Mouse (Mus musculus): ENCODE results near the gene Ccl22. TPM values are rescaled to one million over a fixed set of nuclear protein-coding genes. Genes with fewer than 3 reads are reported as not detected.
A peak's percentile ranks its signal among the peaks of the same experiment; 100 is the strongest.

The Ccl22 gene
- polyA plus RNA-seq, 1 experiment = 7.7 TPM

DNA sequence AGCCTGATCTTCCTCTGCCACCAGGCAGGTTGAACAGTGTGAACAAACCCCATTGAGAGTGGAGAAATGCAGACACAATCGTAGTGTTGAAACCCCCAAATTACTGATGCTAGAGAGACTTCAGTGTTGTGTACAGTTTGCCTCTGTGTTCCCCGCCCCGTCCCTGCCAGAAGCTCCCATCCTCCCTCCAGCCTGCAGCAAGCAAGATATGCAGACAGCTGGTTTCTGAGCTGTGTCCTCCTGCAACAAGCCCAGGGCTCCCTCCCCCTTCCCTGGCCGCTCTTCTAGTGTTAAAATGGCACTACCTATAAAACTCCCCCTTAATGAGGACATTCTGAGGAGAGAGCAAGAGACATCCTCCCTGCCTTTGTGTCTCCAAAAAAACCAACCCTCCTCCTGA lies 16.1 kb upstream of the Ccl22 start:
- 60% methylated on average over 4 of the region's 4 CpGs for WGBS
- DNase-seq (ENCODE audit: low read depth, low spot score) = no peak

DNA sequence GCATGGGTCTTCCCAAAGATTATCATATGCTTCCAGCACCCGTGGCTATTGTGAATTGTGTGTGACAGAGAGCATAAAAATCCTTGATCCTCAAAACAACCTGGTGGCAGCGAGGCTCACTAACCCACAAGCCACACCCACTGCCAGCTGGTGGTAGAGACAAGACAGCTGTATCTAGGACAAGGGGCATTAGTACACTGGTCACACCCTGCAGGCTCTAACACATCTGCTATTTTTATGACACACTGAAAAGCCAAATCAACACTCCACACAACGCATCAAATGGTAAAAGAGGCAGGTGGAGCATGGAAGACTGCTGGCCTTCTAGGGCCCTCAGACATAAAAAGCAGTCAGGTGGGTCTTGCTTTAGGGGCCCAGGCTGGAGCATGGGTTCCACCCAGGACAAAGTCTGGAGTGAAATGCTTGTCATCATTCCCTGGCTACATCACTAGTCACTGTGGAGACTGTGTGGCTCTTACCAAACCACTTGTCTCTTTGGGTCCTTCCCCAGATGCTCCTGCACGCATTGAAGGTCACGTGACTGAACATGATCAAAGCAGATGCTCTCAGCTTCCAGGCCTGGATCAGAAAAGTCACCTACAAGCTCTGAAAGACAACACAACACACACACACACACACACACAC lies 11.4 kb upstream of the Ccl22 start:
- WGBS = 34% methylated on average over 5 of the region's 5 CpGs
- peak; percentile 40 for DNase-seq (ENCODE audit: low read depth, low spot score)

DNA sequence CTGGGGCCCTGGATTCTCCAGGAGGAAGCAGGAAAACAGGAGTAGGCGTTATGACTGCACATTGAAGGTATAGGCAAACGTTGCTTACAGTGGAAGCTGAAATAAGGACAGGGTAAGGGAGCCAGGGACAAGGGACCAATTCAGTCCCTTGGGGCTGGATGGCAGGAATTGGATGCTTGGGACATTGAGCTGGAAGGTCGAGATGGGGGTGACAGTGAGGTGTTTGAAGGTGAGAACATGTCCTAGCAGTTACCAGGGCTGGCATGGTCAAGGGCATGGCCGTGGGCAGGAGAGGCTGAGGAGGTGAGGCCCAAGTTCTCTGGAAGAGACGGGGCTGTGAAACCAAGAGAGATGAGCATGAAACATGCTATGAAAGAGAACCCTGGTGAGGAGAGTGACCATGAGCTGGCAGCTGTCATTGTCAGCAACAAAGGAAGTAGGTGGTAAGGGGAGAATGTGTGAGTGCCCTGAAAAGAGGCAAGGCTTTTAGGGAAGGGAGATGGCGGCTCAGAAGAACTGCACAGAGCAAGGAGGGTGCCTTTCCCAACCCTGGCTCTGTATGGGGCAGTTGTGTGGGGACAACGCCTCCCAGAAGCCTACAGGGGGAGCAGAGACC lies 10.5 kb upstream of the Ccl22 start:
- no peak for DNase-seq (ENCODE audit: low read depth, low spot score)
- 84% methylated on average over 7 of the region's 7 CpGs for WGBS

DNA sequence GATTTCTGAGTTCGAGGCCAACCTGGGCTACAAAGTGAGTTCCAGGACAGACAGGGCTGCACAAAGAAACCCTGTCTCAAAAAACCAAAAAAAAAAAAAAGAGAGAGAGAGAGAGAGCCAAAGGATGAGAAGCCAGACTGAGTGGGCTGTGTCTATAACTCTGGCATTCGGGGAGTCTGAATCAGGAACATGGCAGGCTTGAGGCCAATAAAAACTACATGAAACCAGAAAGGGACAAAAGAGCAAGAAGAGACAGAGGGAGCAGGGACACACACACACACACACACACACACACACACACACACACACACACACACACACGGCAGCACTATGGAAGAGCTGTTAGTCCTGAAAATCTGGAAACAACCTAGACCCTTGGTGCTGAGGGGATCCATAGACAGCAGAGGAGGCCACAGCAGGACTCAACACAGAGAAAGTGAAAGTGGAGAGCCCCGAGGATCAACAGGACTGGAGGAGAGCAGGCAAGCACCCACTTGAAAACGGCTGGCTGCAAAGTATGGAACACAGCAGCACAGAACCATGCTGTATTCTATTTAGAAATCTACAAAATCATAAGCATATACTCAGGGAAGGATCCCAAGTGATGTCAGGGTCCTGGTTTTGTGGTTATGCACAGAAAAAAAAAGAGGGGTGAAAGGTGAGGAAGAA lies 9.8 kb upstream of the Ccl22 start:
- WGBS = 25% methylated on average over 5 of the region's 5 CpGs
- DNase-seq (ENCODE audit: low read depth, low spot score) = no peak

- WGBS = 69% methylated on average over 6 of the region's 6 CpGs
- no peak for DNase-seq (ENCODE audit: low read depth, low spot score)
Measured at GRCm38 (mm10) chr8:94739829-94740228, 5.6 kb upstream of the Ccl22 start.

- 83% methylated on average over 3 of the region's 3 CpGs for WGBS
- DNase-seq (ENCODE audit: low read depth, low spot score) = no peak
Measured at GRCm38 (mm10) chr8:94740591-94740990, 4.8 kb upstream of the Ccl22 start.

- WGBS = 91% methylated on average over 4 of the region's 4 CpGs
- no peak for DNase-seq (ENCODE audit: low read depth, low spot score)
Measured at GRCm38 (mm10) chr8:94741726-94742125, 3.7 kb upstream of the Ccl22 start.

- DNase-seq (ENCODE audit: low read depth, low spot score) = no peak
- 89% methylated on average over 5 of the region's 5 CpGs for WGBS
Measured at GRCm38 (mm10) chr8:94744484-94744883, 906 bp upstream of the Ccl22 start.

- no peak for DNase-seq (ENCODE audit: low read depth, low spot score)
- WGBS = 86% methylated on average over 9 of the region's 9 CpGs
Measured at GRCm38 (mm10) chr8:94744972-94745371, 418 bp upstream of the Ccl22 start.

- DNase-seq (ENCODE audit: low read depth, low spot score) = no peak
- WGBS = 84% methylated on average over 8 of the region's 8 CpGs
Measured at GRCm38 (mm10) chr8:94746832-94747231, 1.4 kb downstream of the Ccl22 start.

GRCm38 (mm10) chr8:94748363-94748762 lies 3.0 kb downstream of the Ccl22 start:
- DNase-seq (ENCODE audit: low read depth, low spot score) = no peak
- 78% methylated on average over 4 of the region's 4 CpGs for whole genome bisulfite sequencing

- WGBS = 86% methylated on average over 3 of the region's 3 CpGs
- DNase-seq (ENCODE audit: low read depth, low spot score) = no peak
Measured at GRCm38 (mm10) chr8:94749942-94750341, 4.6 kb downstream of the Ccl22 start.

- DNase-seq (ENCODE audit: low read depth, low spot score) = no peak
- WGBS = 87% methylated on average over 10 of the region's 10 CpGs
Measured at GRCm38 (mm10) chr8:94751023-94751849, 5.8 kb downstream of the Ccl22 start.

GRCm38 (mm10) chr8:94754006-94754405 lies 8.6 kb downstream of the Ccl22 start:
- WGBS = 96% methylated on average over 2 of the region's 2 CpGs
- no peak for DNase-seq (ENCODE audit: low read depth, low spot score)

DNA sequence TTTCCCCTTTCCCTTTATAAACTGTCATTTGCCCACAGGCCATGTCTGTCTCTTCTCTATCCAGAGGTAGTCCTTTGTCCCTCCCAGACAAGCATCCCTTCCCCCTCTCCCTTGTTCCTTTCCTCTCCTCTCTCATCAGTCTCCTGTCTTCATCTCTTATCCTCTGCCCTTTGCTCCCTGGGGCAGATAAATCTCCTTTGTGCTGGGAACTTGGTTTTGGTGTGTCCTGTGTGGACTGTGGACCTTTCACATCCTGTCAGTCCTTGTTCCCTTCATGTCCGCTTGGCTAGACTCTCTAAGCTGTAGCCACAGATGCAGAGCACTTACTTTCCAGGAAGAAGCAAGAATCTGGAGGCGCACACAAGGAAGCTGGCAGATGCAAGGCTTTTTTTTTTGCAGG lies 9.1 kb downstream of the Ccl22 start:
- 39% methylated on average over 2 of the region's 2 CpGs for WGBS
- DNase-seq (ENCODE audit: low read depth, low spot score) = no peak

- 12% methylated on average over 9 of the region's 9 CpGs for WGBS
- no peak for DNase-seq (ENCODE audit: low read depth, low spot score)
Measured at GRCm38 (mm10) chr8:94767035-94767434, 21.6 kb downstream of the Ccl22 start.

GRCm38 (mm10) chr8:94770945-94771344 lies 25.6 kb downstream of the Ccl22 start:
- 10% methylated on average over 6 of the region's 6 CpGs for WGBS
- DNase-seq (ENCODE audit: low read depth, low spot score) = no peak

DNA sequence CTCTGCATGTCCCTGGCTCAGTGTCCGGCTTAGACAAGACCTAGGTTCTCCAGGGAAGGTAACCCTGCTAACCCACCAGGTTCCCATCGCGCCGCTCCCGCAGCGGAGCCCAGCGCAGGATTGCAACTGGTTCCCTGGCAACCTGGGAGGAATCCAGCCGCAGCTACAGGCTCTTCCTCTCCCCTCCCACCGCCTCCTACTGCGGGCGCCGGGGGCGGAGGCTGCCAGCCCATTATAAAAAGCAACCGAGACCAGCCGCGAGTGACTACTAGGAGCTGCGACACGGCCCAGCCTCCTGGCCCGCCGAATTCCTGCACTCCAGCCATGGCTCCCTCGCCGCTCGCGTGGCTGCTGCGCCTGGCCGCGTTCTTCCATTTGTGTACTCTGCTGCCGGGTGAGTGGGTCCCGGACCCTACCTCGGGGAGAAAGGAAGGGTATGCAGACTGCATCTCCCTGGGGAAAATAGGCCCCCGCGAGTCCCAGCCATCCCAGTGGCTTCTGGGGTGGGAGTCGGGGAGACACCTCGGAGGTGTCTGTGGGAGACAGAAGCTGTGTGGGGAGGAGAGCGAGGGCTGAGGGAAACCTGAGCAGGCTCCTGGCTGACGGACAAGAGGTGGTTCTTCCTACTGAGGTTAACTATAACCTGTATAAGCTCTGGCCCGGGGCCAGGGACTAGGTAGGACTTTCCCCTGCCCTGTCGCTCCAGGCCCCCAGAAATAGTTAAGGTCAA lies 26.7 kb downstream of the Ccl22 start, which contains the start of gene Cx3cl1:
Cx3cl1 (plus strand) TSS at position 69 of the 730 bp plus-strand sequence.
- no peak for DNase-seq (ENCODE audit: low read depth, low spot score)
- 2% methylated on average over 38 of the region's 38 CpGs for WGBS

- no peak for DNase-seq (ENCODE audit: low read depth, low spot score)
- 77% methylated on average over 6 of the region's 6 CpGs for WGBS
Measured at GRCm38 (mm10) chr8:94773048-94773447, 27.7 kb downstream of the Ccl22 start.
